Mouse (Mus musculus) liver, embryonic 11.5 days (tissue): ENCODE results near the gene Gpd1. TPM values are rescaled to one million over a fixed set of nuclear protein-coding genes. Genes with fewer than 3 reads are reported as not detected.
A peak's percentile ranks its signal among the peaks of the same experiment; 100 is the strongest.
"Not testable (repeated sequence)": the region's sequence is repeated elsewhere in the genome, so short reads cannot be mapped to it uniquely, and the experiment has no call there.

ENCODE experiments used
- ATAC-seq: fragments of 200-750 bp; cut with Nextera tagmentation; replicated peaks from 2 replicates; pipeline ENCODE4 v1.8.0; 2017; ENCODE audit warnings: moderate number of reproducible peaks, mild to moderate bottlenecking, moderate TSS enrichment, moderate library complexity; ENCODE audit not compliant: low FRiP score
- DNase-seq: peaks from one replicate; pipeline ENCODE4 v3.0.0-alpha.2; 2017; ENCODE audit warnings: low spot score
- H3K27ac ChIP-seq: fragments of 300-500 bp; sonication (generic); 2 replicates; pipeline ENCODE4 v1.5.1; 2014; ENCODE audit warnings: mild to moderate bottlenecking, low read depth, low read length, control low read depth
- H3K27me3 ChIP-seq: fragments of 300-500 bp; sonication (generic); replicated peaks from 2 replicates; pipeline ENCODE4 v1.6.1; 2014; ENCODE audit warnings: low read length, mixed read lengths; ENCODE audit not compliant: control insufficient read depth, insufficient read depth
- H3K36me3 ChIP-seq: fragments of 300-500 bp; sonication (generic); 2 replicates; pipeline ENCODE4 v1.6.1; 2014; ENCODE audit warnings: mild to moderate bottlenecking, low read length, moderate library complexity, mixed read lengths; ENCODE audit not compliant: control insufficient read depth, insufficient read depth
- H3K4me1 ChIP-seq: fragments of 300-500 bp; sonication (generic); replicated peaks from 2 replicates; pipeline ENCODE4 v1.6.1; 2014; ENCODE audit warnings: low read length, mixed read lengths; ENCODE audit not compliant: control insufficient read depth, insufficient read depth
- H3K4me2 ChIP-seq: fragments of 300-500 bp; sonication (generic); 2 replicates; pipeline ENCODE4 v1.6.1; 2014; ENCODE audit warnings: mild to moderate bottlenecking, control low read depth, moderate library complexity
- H3K4me3 ChIP-seq: fragments of 300-500 bp; sonication (generic); 2 replicates; pipeline ENCODE4 v1.5.1; 2014; ENCODE audit warnings: low read depth, low read length, control low read depth
- H3K9ac ChIP-seq: fragments of 300-500 bp; sonication (generic); 2 replicates; pipeline ENCODE4 v1.6.1; 2014; ENCODE audit warnings: low read depth, low read length, control low read depth
- H3K9me3 ChIP-seq: fragments of 300-500 bp; sonication (generic); 2 replicates; pipeline ENCODE4 v1.6.1; 2016; ENCODE audit warnings: low read length, inconsistent platforms, mixed read lengths; ENCODE audit not compliant: control insufficient read depth
- WGBS: fragments of 180-500 bp; shearing (Covaris S2); extraction: QIAGEN DNeasy Blood & Tissue Kit; methylation state at CpG from one replicate; pipeline ENCODE4 v1.1.7; 2014; 5-methylcytosine and 5-hydroxymethylcytosine counted together
- polyA plus RNA-seq: library from polyadenylated mRNA; unstranded; fragments of >200 nt; fragmentation: Nextera tagmentation; extraction: Ambion mirVana; gene quantifications from 2 replicates; pipeline ENCODE4 v1.2.1, GENCODE M21; 2014

The Gpd1 gene
- polyA plus RNA-seq, 1 experiment from 2014 or later, result 4.3 TPM

DNA sequence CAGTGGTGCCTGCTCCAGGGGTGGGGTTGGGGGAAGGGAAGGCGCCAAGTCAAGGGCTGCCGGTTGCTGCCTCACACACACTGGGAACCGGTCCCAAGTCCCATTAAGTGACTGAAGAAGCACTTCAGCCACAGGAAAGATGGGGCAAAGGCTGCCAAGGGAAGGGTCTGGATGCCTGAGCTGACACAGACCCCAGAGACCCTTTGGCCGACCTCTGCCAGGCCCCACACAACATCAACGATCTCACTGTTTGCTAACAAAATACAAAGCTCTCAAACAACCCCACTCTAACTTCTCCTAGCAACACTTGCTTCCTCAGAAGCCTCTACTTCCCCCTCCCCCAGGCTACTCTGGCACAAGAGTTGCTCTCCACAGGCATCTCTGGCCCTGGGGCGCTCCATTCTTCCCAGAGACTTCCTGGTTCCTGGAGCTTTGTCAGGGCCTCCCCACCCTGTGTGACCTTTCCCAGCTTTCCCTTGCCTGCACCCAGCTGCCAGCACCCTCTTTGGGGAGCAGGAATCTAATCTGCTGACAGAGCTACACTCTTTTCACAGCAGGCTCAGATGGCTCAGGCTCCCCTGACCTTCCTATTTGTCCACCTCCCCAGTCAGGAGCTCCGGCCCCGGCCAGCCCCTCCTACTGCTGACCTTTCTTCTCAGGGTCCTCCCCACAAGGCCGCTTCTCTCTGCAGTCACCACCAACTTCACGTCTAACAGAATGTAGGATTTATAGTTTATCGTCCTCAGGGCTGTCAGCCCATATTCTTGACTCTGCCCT lies 6.4 kb downstream of the Gpd1 start:
- 29% methylated on average over 11 of the region's 11 CpGs for WGBS
- Histone ChIP-seq H3K4me2 (peak overlapping the region; percentile 73), H3K27me3 (no peaks in the 10 kb centered on the region), H3K36me3 (peaks cover 11% of the 10 kb centered on the region), H3K9me3 (peaks cover under 1% of the 10 kb centered on the region; the same call in 1 of the 2 replicates), H3K9ac (peak overlapping the region; percentile 30; the same call in 1 of the 2 replicates), H3K4me1 (peaks cover 30% of the 10 kb centered on the region), H3K27ac (peak overlapping the region; percentile 84), H3K4me3 (peak overlapping the region; percentile 88; the same call in 1 of the 2 replicates)
- DNase-seq (no peak), ATAC-seq (no peak)

DNA sequence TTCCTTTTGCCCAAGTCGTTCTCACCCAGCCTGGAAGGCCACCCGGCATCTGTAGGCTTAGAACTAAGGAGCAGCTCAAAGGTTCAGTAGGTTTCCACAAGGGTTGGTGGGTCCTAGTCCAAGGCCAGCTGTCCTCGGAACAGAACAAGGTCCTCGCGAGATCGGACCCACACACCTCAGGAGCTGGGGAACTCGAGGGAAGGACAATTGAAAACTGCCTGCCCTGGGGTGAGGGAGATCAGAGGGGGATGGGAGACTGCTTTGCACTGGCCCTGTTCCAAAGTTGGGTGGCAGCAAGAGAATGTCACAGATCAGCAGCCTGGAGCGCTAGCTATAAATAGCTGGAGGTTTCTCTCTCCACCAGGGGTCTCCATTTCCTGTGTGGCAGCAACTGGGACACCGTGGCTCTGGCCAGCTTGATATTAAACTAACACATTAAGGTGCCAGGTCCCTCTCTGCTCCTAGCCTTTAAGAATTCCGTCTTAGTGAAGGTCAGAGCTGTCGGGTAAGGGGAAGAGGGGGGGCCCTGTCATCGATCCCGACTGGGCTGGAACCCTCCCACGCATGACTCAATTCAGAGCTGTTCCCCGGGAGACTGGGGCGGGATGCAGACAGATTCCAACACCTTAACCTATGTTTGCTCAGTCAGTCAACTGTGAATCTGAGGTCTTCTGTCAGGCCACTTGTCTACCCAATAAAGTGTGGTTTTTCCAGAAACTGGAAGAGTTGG lies 7.1 kb downstream of the Gpd1 start:
- Histone ChIP-seq H3K4me2 (peak overlapping the region; percentile 73), H3K27me3 (no peaks in the 10 kb centered on the region), H3K4me3 (peak overlapping the region; percentile 88), H3K9me3 (peaks cover 5% of the 10 kb centered on the region; the same call in 1 of the 2 replicates), H3K36me3 (peaks cover 17% of the 10 kb centered on the region), H3K9ac (peak overlapping the region; percentile 30), H3K27ac (peak overlapping the region; percentile 84), H3K4me1 (peaks cover 30% of the 10 kb centered on the region)
- DNase-seq, result peak; percentile 73
- ATAC-seq, result peak; percentile 24
- WGBS, result 11% methylated on average over 16 of the region's 16 CpGs

DNA sequence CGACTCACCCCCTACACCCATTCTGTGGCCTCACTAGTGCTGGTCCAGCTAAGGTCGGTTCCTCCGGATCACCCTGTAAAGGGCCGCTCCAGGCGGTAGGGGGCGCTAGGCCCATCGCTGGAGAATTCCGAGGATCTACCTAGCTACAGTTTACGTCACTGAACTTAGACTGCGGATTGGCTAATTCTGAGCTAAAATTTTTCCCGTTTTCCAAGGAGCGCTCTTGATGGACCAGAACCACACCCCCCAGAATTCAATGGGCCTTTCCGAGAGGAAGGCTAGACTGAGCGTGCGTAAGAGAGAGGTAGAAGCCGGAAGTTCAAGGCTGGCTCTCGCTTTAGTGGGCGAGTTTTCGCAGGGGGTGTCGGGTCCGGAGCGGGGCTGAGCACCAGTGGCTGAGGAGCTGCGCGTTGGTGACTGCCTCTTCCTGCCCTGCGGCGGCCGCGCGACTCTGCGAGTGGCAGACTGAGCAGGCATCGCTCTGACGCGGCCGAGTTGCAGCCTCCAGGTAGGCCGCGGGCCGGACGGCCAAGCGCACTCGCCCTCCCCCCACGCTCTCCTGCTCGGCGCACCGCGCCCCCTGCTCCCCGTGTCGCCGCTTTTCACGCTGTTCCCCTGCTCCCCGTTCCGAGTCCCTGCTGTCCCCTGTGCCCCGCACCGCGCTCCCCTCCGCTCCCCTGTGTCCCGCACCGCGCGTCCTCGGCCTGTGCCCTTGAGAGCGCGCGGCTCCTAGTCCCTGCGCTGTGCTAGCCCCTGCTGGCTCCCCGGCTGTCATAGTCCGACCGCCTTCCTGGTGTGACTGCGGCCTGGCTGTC lies 8.2 kb downstream of the Gpd1 start, which contains the start of gene Cox14:
TSS of gene Cox14 (plus strand) at position 278 of the 815 bp plus-strand sequence.
- DNase-seq, result peak; percentile 95
- peak; percentile 91 for ATAC-seq
- WGBS, result under 1% methylated on average over 66 of the region's 68 CpGs
- Histone ChIP-seq H3K4me2 (peak within 1 kb of the TSS; percentile 89), H3K4me3 (peak within 1 kb of the TSS; percentile 88), H3K36me3 (peaks cover 17% of the 10 kb centered on the region), H3K9me3 (peaks cover 5% of the 10 kb centered on the region; the same call in 1 of the 2 replicates), H3K27ac (peak within 1 kb of the TSS; percentile 76), H3K4me1 (peaks cover 30% of the 10 kb centered on the region), H3K9ac (peak within 1 kb of the TSS; percentile 87), H3K27me3 (no peaks in the 10 kb centered on the region)

DNA sequence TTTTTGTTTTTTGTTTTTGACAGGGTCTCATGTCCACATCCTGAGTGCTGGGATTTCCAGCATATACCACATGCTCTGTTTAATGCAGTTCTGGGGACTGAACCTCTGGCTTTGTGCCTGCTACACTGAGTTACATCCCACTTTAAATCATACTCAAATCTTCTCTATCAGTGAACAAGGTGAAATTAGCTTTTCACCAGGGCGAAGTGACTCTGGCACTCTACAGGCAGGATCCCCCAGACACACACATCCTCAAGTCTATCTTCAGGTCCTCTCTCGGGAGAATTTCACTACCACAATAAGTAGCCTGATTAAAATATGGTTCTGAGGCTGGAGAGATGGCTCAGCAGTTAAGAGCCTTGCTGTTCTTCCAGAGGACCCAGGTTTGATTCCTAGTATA lies 9.2 kb downstream of the Gpd1 start:
- ATAC-seq (no peak), DNase-seq (no peak)
- Histone ChIP-seq H3K4me2 (peak overlapping the region; percentile 89), H3K4me1 (peaks cover 30% of the 10 kb centered on the region), H3K9me3 (peaks cover 5% of the 10 kb centered on the region; the same call in 1 of the 2 replicates), H3K4me3 (peak overlapping the region; percentile 88), H3K27ac (no peak overlapping the region), H3K36me3 (peaks cover 20% of the 10 kb centered on the region), H3K9ac (peak overlapping the region; percentile 87), H3K27me3 (no peaks in the 10 kb centered on the region)
- WGBS, result 76% methylated on average over 2 of the region's 2 CpGs

DNA sequence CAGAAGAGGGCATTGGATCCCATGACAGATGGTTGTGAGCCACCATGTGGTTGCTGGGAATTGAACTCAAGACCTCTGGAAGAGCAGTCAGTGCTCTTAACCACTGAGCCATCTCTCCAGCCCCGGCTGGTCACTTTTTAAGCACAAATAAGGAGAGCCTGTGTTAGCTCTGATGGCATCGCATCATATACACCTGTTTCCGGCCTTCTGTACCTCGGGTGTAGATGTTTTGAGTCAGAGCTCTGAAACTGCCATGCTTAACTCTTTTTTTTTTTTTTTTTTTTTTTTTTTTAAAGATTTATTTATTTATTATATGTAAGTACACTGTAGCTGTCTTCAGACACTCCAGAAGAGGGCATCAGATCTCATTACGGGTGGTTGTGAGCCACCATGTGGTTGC lies 9.7 kb downstream of the Gpd1 start:
- H3K4me3 ChIP-seq, result peak overlapping the region; percentile 88; the same call in 1 of the 2 replicates
- not testable (repeated sequence) for H3K4me2 ChIP-seq, H3K27ac ChIP-seq, H3K27me3 ChIP-seq, H3K9ac ChIP-seq, DNase-seq, ATAC-seq, H3K9me3 ChIP-seq
- 84% methylated on average over 4 of the region's 5 CpGs for WGBS
- H3K4me1 ChIP-seq, result peaks cover 29% of the 10 kb centered on the region
- H3K36me3 ChIP-seq, result peaks cover 20% of the 10 kb centered on the region

DNA sequence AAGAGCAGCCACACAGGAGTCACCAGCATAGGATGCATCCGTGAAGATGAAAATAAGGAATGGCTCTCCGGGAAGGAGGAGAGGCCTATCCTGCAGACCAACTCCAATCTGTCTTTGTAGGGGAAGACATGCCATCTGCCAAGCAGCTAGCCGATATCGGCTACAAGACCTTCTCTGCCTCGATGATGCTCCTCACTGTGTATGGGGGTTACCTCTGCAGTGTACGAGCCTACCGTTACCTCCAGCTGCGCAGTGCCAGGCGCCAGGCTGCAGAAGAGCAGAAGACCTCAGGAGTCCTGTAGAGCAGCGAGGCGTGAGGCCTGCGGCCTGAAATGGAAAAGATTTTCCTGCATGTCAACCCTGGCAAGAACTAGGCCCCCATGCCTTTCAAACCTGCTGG lies 10.2 kb downstream of the Gpd1 start:
- Histone ChIP-seq H3K36me3 (peaks cover 20% of the 10 kb centered on the region), H3K9me3 (peaks cover 5% of the 10 kb centered on the region; the same call in 1 of the 2 replicates), H3K27me3 (no peaks in the 10 kb centered on the region), H3K4me2 (no peak overlapping the region), H3K9ac (no peak overlapping the region), H3K4me1 (peaks cover 27% of the 10 kb centered on the region), H3K4me3 (no peak overlapping the region), H3K27ac (no peak overlapping the region)
- ATAC-seq (no peak), DNase-seq (no peak)
- WGBS, result 95% methylated on average over 12 of the region's 12 CpGs

DNA sequence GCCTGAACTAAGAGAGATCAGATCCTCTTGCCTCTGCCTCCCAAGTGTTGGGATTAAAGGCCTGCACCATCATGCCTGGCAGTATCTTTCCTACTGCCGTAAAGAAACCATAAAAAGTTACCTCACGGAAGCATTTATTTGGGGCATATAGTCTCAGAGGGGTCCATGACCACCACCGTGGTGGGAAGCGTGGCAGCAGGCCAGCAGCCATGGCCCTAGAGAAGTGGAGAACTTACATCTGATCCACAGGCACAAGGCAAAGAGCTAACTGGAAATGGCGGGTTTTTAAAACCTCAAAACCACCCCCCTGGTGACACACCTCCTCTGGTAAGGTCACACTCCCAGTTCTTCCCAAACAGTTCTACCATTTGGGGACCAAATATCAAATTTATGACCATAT lies 10.9 kb downstream of the Gpd1 start:
- Histone ChIP-seq H3K4me3 (no peak overlapping the region), H3K4me2 (no peak overlapping the region), H3K27ac (no peak overlapping the region), H3K4me1 (peaks cover 22% of the 10 kb centered on the region), H3K36me3 (peaks cover 20% of the 10 kb centered on the region), H3K27me3 (no peaks in the 10 kb centered on the region), H3K9me3 (peaks cover 5% of the 10 kb centered on the region; the same call in 1 of the 2 replicates), H3K9ac (no peak overlapping the region)
- DNase-seq (no peak), ATAC-seq (no peak)
- 91% methylated on average over 5 of the region's 5 CpGs for WGBS
